Mouse (Mus musculus): ENCODE data around the gene Pald1.

DNA sequence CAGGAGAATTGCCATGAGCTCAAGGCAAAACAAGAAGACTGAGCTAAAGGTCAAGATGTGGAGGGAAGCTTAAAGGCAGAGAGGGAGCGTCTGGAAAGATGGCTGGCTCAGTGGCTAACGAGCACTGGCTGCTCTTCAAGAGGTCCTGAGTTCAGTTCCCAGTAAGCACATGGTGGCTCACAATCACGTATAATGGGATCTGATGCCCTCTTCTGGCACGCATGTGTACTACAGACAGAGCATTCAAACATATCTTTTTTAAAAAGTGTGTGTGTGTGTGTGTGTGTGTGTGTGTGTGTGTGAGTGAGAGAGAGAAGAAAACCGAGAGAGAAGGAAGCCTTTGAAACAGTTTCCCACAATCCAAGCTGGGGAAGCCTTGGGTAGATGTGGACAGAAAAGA, 19.1 kb upstream of the Pald1 start:
- TF ChIP-seq POLR2A (IDR thresholded peaks at IDR 0.05; ENCODE audit: insufficient read depth, low read depth, low read length) (no peak), CTCF (IDR thresholded peaks at IDR 0.05) (peak; percentile 47)
